Mouse (Mus musculus) kidney, adult 2 months (tissue): ENCODE measurements around the gene Zfp618.

Experiments
- CTCF ChIP-seq: fragments of 200-500 bp; conservative IDR thresholded peaks from 2 replicates; pipeline ENCODE4 v1.5.1; 2011; ENCODE audit warnings: low read depth, mild to moderate bottlenecking, control low read depth, low read length, moderate library complexity, mixed read lengths; ENCODE audit not compliant: insufficient read depth, insufficient read length
- POLR2A ChIP-seq: fragments of 200-500 bp; IDR thresholded peaks from one replicate; pipeline ENCODE4 v1.6.1; 2011; ENCODE audit warnings: low read depth, low read length, control low read depth

- TF ChIP-seq CTCF (no peak), POLR2A (no peak)
Observed at GRCm38 (mm10) chr4:63073139-63073538, 107.8 kb downstream of the Zfp618 start.
